Mouse (Mus musculus) hindbrain, embryonic 13.5 days (tissue): Measurements from ENCODE around the gene Agpat4. TPM values are rescaled to one million over a fixed set of nuclear protein-coding genes. Genes with fewer than 3 reads are reported as not detected.

Source experiments
- ATAC-seq: fragments of 200-750 bp; cut with Nextera tagmentation; 2 replicates; pipeline ENCODE4 v1.8.0; 2017; ENCODE audit warnings: moderate TSS enrichment; ENCODE audit not compliant: low FRiP score
- H3K27ac ChIP-seq: fragments of 300-500 bp; sonication (generic); 2 replicates; pipeline ENCODE4 v1.5.1; 2015; ENCODE audit warnings: inconsistent platforms, mild to moderate bottlenecking, moderate library complexity
- H3K27me3 ChIP-seq: fragments of 300-500 bp; sonication (generic); 2 replicates; pipeline ENCODE4 v1.6.1; 2015; ENCODE audit warnings: mild to moderate bottlenecking, inconsistent platforms
- H3K36me3 ChIP-seq: fragments of 300-500 bp; sonication (generic); 2 replicates; pipeline ENCODE4 v1.6.1; 2015; ENCODE audit warnings: mild to moderate bottlenecking, inconsistent platforms
- H3K4me1 ChIP-seq: fragments of 300-500 bp; sonication (generic); replicated peaks from 2 replicates; pipeline ENCODE4 v1.6.1; 2015; ENCODE audit warnings: inconsistent platforms
- H3K4me2 ChIP-seq: fragments of 300-500 bp; sonication (generic); 2 replicates; pipeline ENCODE4 v1.6.1; 2015; ENCODE audit warnings: inconsistent platforms, mild to moderate bottlenecking, moderate library complexity
- H3K4me3 ChIP-seq: fragments of 300-500 bp; sonication (generic); 2 replicates; pipeline ENCODE4 v1.5.1; 2015; ENCODE audit warnings: mild to moderate bottlenecking, inconsistent platforms
- H3K9ac ChIP-seq: fragments of 300-500 bp; sonication (generic); 2 replicates; pipeline ENCODE4 v1.6.1; 2015; ENCODE audit warnings: mild to moderate bottlenecking, inconsistent platforms
- H3K9me3 ChIP-seq: fragments of 300-500 bp; sonication (generic); 2 replicates; pipeline ENCODE4 v1.6.1; 2016; ENCODE audit warnings: inconsistent platforms
- WGBS: fragments of 180-500 bp; shearing (Covaris S2); methylation state at CpG from one replicate; pipeline ENCODE4 v1.1.7; 2015; 5-methylcytosine and 5-hydroxymethylcytosine counted together
- polyA plus RNA-seq: library from polyadenylated mRNA; unstranded; fragments of >200 nt; fragmentation: Nextera tagmentation; extraction: Ambion mirVana; gene quantifications from 2 replicates; pipeline ENCODE4 v1.2.1, GENCODE M21; 2015

Agpat4 gene
- polyA plus RNA-seq, 1 experiment from 2014 or later, result 55.2 TPM

- Histone ChIP-seq H3K27ac (no peak overlapping the region), H3K4me1 (peaks cover 30% of the 10 kb centered on the region), H3K9me3 (0 out of 2 replicates have a peak, but pooled peaks cover 5% of the 10 kb centered on the region), H3K36me3 (peaks cover 15% of the 10 kb centered on the region), H3K4me2 (no peak overlapping the region), H3K9ac (no peak overlapping the region), H3K4me3 (no peak overlapping the region), H3K27me3 (no peaks in the 10 kb centered on the region)
- ATAC-seq, result no peak
- WGBS, result 90% methylated on average over 2 of the region's 2 CpGs
Measured at GRCm38 (mm10) chr17:12179766-12180165, 61.3 kb downstream of the Agpat4 start.

- Histone ChIP-seq H3K4me3 (no peak overlapping the region), H3K9ac (no peak overlapping the region), H3K36me3 (0 out of 2 replicates have a peak, but pooled peaks cover 4% of the 10 kb centered on the region), H3K4me1 (peaks cover 40% of the 10 kb centered on the region), H3K9me3 (no peaks in the 10 kb centered on the region), H3K27ac (no peak overlapping the region), H3K27me3 (no peaks in the 10 kb centered on the region), H3K4me2 (no peak overlapping the region)
- ATAC-seq, result no peak
- 82% methylated on average over 5 of the region's 5 CpGs for WGBS
Measured at GRCm38 (mm10) chr17:12182702-12183485, 64.4 kb downstream of the Agpat4 start.

- no peak overlapping the region for H3K27ac ChIP-seq
- 81% methylated on average over 8 of the region's 8 CpGs for WGBS
Measured at GRCm38 (mm10) chr17:12184283-12184682, 65.8 kb downstream of the Agpat4 start.

GRCm38 (mm10) chr17:12185855-12186254 lies 67.4 kb downstream of the Agpat4 start:
- Histone ChIP-seq H3K4me2 (no peak overlapping the region), H3K9ac (no peak overlapping the region), H3K36me3 (peaks cover 6% of the 10 kb centered on the region; the same call in 1 of the 2 replicates), H3K27ac (no peak overlapping the region), H3K27me3 (no peaks in the 10 kb centered on the region), H3K9me3 (no peaks in the 10 kb centered on the region), H3K4me3 (no peak overlapping the region), H3K4me1 (peaks cover 21% of the 10 kb centered on the region)
- 93% methylated on average over 4 of the region's 4 CpGs for WGBS
- ATAC-seq, result no peak

More at GRCm38 (mm10) chr17:12184283-12184682, 65.8 kb downstream of the Agpat4 start:
- H3K4me3 ChIP-seq, result no peak overlapping the region
- H3K9me3 ChIP-seq, result no peaks in the 10 kb centered on the region
- H3K27me3 ChIP-seq, result no peaks in the 10 kb centered on the region
- no peak for ATAC-seq
- peaks cover 32% of the 10 kb centered on the region for H3K4me1 ChIP-seq
- H3K9ac ChIP-seq, result no peak overlapping the region
- 0 out of 2 replicates have a peak, but pooled peaks cover 4% of the 10 kb centered on the region for H3K36me3 ChIP-seq
- H3K4me2 ChIP-seq, result no peak overlapping the region

GRCm38 (mm10) chr17:12186341-12186740 lies 67.8 kb downstream of the Agpat4 start:
- peaks cover 18% of the 10 kb centered on the region for H3K4me1 ChIP-seq
- H3K4me3 ChIP-seq, result no peak overlapping the region
- WGBS, result 86% methylated on average over 3 of the region's 3 CpGs
- no peaks in the 10 kb centered on the region for H3K9me3 ChIP-seq
- no peak overlapping the region for H3K27ac ChIP-seq
- peaks cover 6% of the 10 kb centered on the region; the same call in 1 of the 2 replicates for H3K36me3 ChIP-seq
- no peak overlapping the region for H3K9ac ChIP-seq
- no peaks in the 10 kb centered on the region for H3K27me3 ChIP-seq
- no peak overlapping the region for H3K4me2 ChIP-seq
- ATAC-seq, result no peak

- Histone ChIP-seq H3K4me2 (no peak overlapping the region), H3K27me3 (no peaks in the 10 kb centered on the region), H3K4me1 (peaks cover 15% of the 10 kb centered on the region), H3K27ac (peak overlapping the region; percentile 52), H3K9me3 (no peaks in the 10 kb centered on the region), H3K36me3 (peaks cover 6% of the 10 kb centered on the region; the same call in 1 of the 2 replicates), H3K9ac (no peak overlapping the region), H3K4me3 (no peak overlapping the region)
- 34% methylated on average over 1 of the region's 1 CpGs for WGBS
- peak; percentile 54; the same call in 1 of the 2 replicates for ATAC-seq
Measured at GRCm38 (mm10) chr17:12187782-12188181, 69.3 kb downstream of the Agpat4 start.

GRCm38 (mm10) chr17:12195137-12195536 lies 76.6 kb downstream of the Agpat4 start:
- Histone ChIP-seq H3K27me3 (no peaks in the 10 kb centered on the region), H3K4me1 (peaks cover 12% of the 10 kb centered on the region), H3K27ac (peak overlapping the region; percentile 36), H3K9ac (no peak overlapping the region), H3K4me2 (no peak overlapping the region), H3K4me3 (no peak overlapping the region), H3K9me3 (no peaks in the 10 kb centered on the region), H3K36me3 (peaks cover 17% of the 10 kb centered on the region)
- ATAC-seq, result no peak
- WGBS, result 71% methylated on average over 5 of the region's 5 CpGs

GRCm38 (mm10) chr17:12195604-12196003 lies 77.1 kb downstream of the Agpat4 start:
- Histone ChIP-seq H3K27me3 (no peaks in the 10 kb centered on the region), H3K27ac (peak overlapping the region; percentile 36; the same call in 1 of the 2 replicates)

GRCm38 (mm10) chr17:12199933-12200332 lies 81.4 kb downstream of the Agpat4 start:
- H3K36me3 ChIP-seq, result peaks cover 17% of the 10 kb centered on the region
- no peaks in the 10 kb centered on the region for H3K9me3 ChIP-seq
- H3K4me2 ChIP-seq, result no peak overlapping the region
- no peak for ATAC-seq
- H3K9ac ChIP-seq, result no peak overlapping the region
- no peak overlapping the region for H3K4me3 ChIP-seq
- no peak overlapping the region for H3K27ac ChIP-seq
- 76% methylated on average over 4 of the region's 4 CpGs for WGBS
- H3K4me1 ChIP-seq, result peaks cover 36% of the 10 kb centered on the region
- H3K27me3 ChIP-seq, result no peaks in the 10 kb centered on the region

More at GRCm38 (mm10) chr17:12195604-12196003, 77.1 kb downstream of the Agpat4 start:
- ATAC-seq, result no peak
- Histone ChIP-seq H3K9ac (no peak overlapping the region), H3K36me3 (peaks cover 17% of the 10 kb centered on the region), H3K4me3 (no peak overlapping the region), H3K9me3 (no peaks in the 10 kb centered on the region), H3K4me2 (no peak overlapping the region), H3K4me1 (peaks cover 12% of the 10 kb centered on the region)
- WGBS, result 78% methylated on average over 10 of the region's 10 CpGs

- H3K27me3 ChIP-seq, result no peaks in the 10 kb centered on the region
- no peak for ATAC-seq
- H3K9ac ChIP-seq, result no peak overlapping the region
- H3K27ac ChIP-seq, result no peak overlapping the region
- 94% methylated on average over 1 of the region's 1 CpGs for WGBS
- H3K4me3 ChIP-seq, result no peak overlapping the region
- no peaks in the 10 kb centered on the region for H3K9me3 ChIP-seq
- peaks cover 17% of the 10 kb centered on the region for H3K36me3 ChIP-seq
- H3K4me2 ChIP-seq, result no peak overlapping the region
- peaks cover 38% of the 10 kb centered on the region for H3K4me1 ChIP-seq
Measured at GRCm38 (mm10) chr17:12201086-12201485, 82.6 kb downstream of the Agpat4 start.

GRCm38 (mm10) chr17:12203414-12203897 lies 85.0 kb downstream of the Agpat4 start:
- Histone ChIP-seq H3K4me1 (peaks cover 59% of the 10 kb centered on the region), H3K27ac (peak overlapping the region; percentile 64), H3K4me3 (no peak overlapping the region), H3K9ac (no peak overlapping the region), H3K27me3 (no peaks in the 10 kb centered on the region), H3K36me3 (peaks cover 7% of the 10 kb centered on the region), H3K4me2 (no peak overlapping the region), H3K9me3 (no peaks in the 10 kb centered on the region)
- ATAC-seq, result peak; percentile 72
- 50% methylated on average over 15 of the region's 15 CpGs for WGBS

- no peaks in the 10 kb centered on the region for H3K27me3 ChIP-seq
- H3K36me3 ChIP-seq, result 0 out of 2 replicates have a peak, but pooled peaks cover 2% of the 10 kb centered on the region
- H3K9me3 ChIP-seq, result no peaks in the 10 kb centered on the region
- no peak overlapping the region for H3K9ac ChIP-seq
- H3K4me3 ChIP-seq, result no peak overlapping the region
- no peak overlapping the region for H3K27ac ChIP-seq
- H3K4me2 ChIP-seq, result no peak overlapping the region
- 62% methylated on average over 3 of the region's 3 CpGs for WGBS
- peaks cover 59% of the 10 kb centered on the region for H3K4me1 ChIP-seq
- no peak for ATAC-seq
Measured at GRCm38 (mm10) chr17:12204246-12204645, 85.7 kb downstream of the Agpat4 start.
